Mouse (Mus musculus): ENCODE measurements around the gene Rhox2g. TPM values are rescaled to one million over a fixed set of nuclear protein-coding genes. Genes with fewer than 3 reads are reported as not detected.

Rhox2g gene
- polyA plus RNA-seq (2014; fragmentation: Illumina TruSeq; extraction: RNeasy Lipid Tissue Mini Kit (QIAGEN cat#74804)), result not detected

GRCm38 (mm10) chrX:37643370-37643769, at the start of gene Rhox2g:
Gene Rhox2g, minus strand, starts transcription at chrX:37643470.

GRCm38 (mm10) chrX:37673177-37673576, 29.9 kb upstream of the Rhox2g start, which contains the start of gene Rhox2h:
Gene Rhox2h, minus strand, starts transcription at chrX:37673277.

GRCm38 (mm10) chrX:37668664-37669063, 25.4 kb upstream of the Rhox2g start, which contains the start of gene Rhox3h:
Gene Rhox3h, minus strand, starts transcription at chrX:37668764.

GRCm38 (mm10) chrX:37651227-37651626, 8.0 kb upstream of the Rhox2g start, which contains the start of gene Rhox4g:
Gene Rhox4g, minus strand, starts transcription at chrX:37651327.

GRCm38 (mm10) chrX:37628512-37628911, 14.8 kb downstream of the Rhox2g start, which contains the start of gene Rhox3g:
Gene Rhox3g, minus strand, starts transcription at chrX:37628612.

GRCm38 (mm10) chrX:37607604-37608003, 35.7 kb downstream of the Rhox2g start, which contains the start of gene Rhox4f:
Gene Rhox4f, minus strand, starts transcription at chrX:37607704.

Other genes with a start within 250 kb of the Rhox2g start
- not detected for gene Rhox2b, start 231.4 kb downstream of the Rhox2g start, polyA plus RNA-seq (2014; fragmentation: Illumina TruSeq; extraction: RNeasy Lipid Tissue Mini Kit (QIAGEN cat#74804))
- gene Rhox4b, start 211.0 kb downstream of the Rhox2g start, polyA plus RNA-seq (2014; fragmentation: Illumina TruSeq; extraction: RNeasy Lipid Tissue Mini Kit (QIAGEN cat#74804)), result not detected
- not detected for gene Rhox2c, start 189.8 kb downstream of the Rhox2g start, polyA plus RNA-seq (2014; fragmentation: Illumina TruSeq; extraction: RNeasy Lipid Tissue Mini Kit (QIAGEN cat#74804))
- gene Rhox3c, start 184.9 kb downstream of the Rhox2g start, polyA plus RNA-seq (2014; fragmentation: Illumina TruSeq; extraction: RNeasy Lipid Tissue Mini Kit (QIAGEN cat#74804)), result not detected
- gene Rhox4c, start 163.1 kb downstream of the Rhox2g start, polyA plus RNA-seq (2014; fragmentation: Illumina TruSeq; extraction: RNeasy Lipid Tissue Mini Kit (QIAGEN cat#74804)), result not detected
- not detected for gene Rhox2d, start 150.0 kb downstream of the Rhox2g start, polyA plus RNA-seq (2014; fragmentation: Illumina TruSeq; extraction: RNeasy Lipid Tissue Mini Kit (QIAGEN cat#74804))
- gene Rhox4d, start 129.1 kb downstream of the Rhox2g start, polyA plus RNA-seq (2014; fragmentation: Illumina TruSeq; extraction: RNeasy Lipid Tissue Mini Kit (QIAGEN cat#74804)), result not detected
- not detected for gene Rhox2e, start 113.0 kb downstream of the Rhox2g start, polyA plus RNA-seq (2014; fragmentation: Illumina TruSeq; extraction: RNeasy Lipid Tissue Mini Kit (QIAGEN cat#74804))
- not detected for gene Rhox3e, start 101.5 kb downstream of the Rhox2g start, polyA plus RNA-seq (2014; fragmentation: Illumina TruSeq; extraction: RNeasy Lipid Tissue Mini Kit (QIAGEN cat#74804))
- not detected for gene Rhox4e, start 86.1 kb downstream of the Rhox2g start, polyA plus RNA-seq (2014; fragmentation: Illumina TruSeq; extraction: RNeasy Lipid Tissue Mini Kit (QIAGEN cat#74804))
- gene Rhox2f, start 72.1 kb downstream of the Rhox2g start, polyA plus RNA-seq (2014; fragmentation: Illumina TruSeq; extraction: RNeasy Lipid Tissue Mini Kit (QIAGEN cat#74804)), result not detected
- not detected for gene Rhox3f, start 62.5 kb downstream of the Rhox2g start, polyA plus RNA-seq (2014; fragmentation: Illumina TruSeq; extraction: RNeasy Lipid Tissue Mini Kit (QIAGEN cat#74804))
- gene Rhox4f, start 35.8 kb downstream of the Rhox2g start, polyA plus RNA-seq (2014; fragmentation: Illumina TruSeq; extraction: RNeasy Lipid Tissue Mini Kit (QIAGEN cat#74804)), result not detected
- gene Rhox3g, start 14.9 kb downstream of the Rhox2g start, polyA plus RNA-seq (2014; fragmentation: Illumina TruSeq; extraction: RNeasy Lipid Tissue Mini Kit (QIAGEN cat#74804)), result not detected
- not detected for gene Rhox4g, start 7.9 kb upstream of the Rhox2g start, polyA plus RNA-seq (2014; fragmentation: Illumina TruSeq; extraction: RNeasy Lipid Tissue Mini Kit (QIAGEN cat#74804))
- not detected for gene Rhox3h, start 25.3 kb upstream of the Rhox2g start, polyA plus RNA-seq (2014; fragmentation: Illumina TruSeq; extraction: RNeasy Lipid Tissue Mini Kit (QIAGEN cat#74804))
- not detected for gene Rhox2h, start 29.8 kb upstream of the Rhox2g start, polyA plus RNA-seq (2014; fragmentation: Illumina TruSeq; extraction: RNeasy Lipid Tissue Mini Kit (QIAGEN cat#74804))
- gene Rhox5, start 161.4 kb upstream of the Rhox2g start, polyA plus RNA-seq (2014; fragmentation: Illumina TruSeq; extraction: RNeasy Lipid Tissue Mini Kit (QIAGEN cat#74804)), result not detected
- not detected for gene Rhox6, start 183.4 kb upstream of the Rhox2g start, polyA plus RNA-seq (2014; fragmentation: Illumina TruSeq; extraction: RNeasy Lipid Tissue Mini Kit (QIAGEN cat#74804))
- not detected for gene Rhox7a, start 188.2 kb upstream of the Rhox2g start, polyA plus RNA-seq (2014; fragmentation: Illumina TruSeq; extraction: RNeasy Lipid Tissue Mini Kit (QIAGEN cat#74804))
- 6.0 TPM for gene Rhox8, start 235.5 kb upstream of the Rhox2g start, polyA plus RNA-seq (2014; fragmentation: Illumina TruSeq; extraction: RNeasy Lipid Tissue Mini Kit (QIAGEN cat#74804))

Measured in ovary, adult 10 weeks (tissue).